Mouse (Mus musculus): ENCODE measurements at regions not wholly inside any gene's neighbourhood (a gene's known extent, or its start where the extent isn't known, plus 50 kb on each side); places are given as distances from the start of the nearest gene placed in this dataset.

GRCm38 (mm10) chr11:41533009-41533408 is 467.6 kb downstream of the Gabrg2 start:
- DNase-seq (ENCODE audit: low spot score in 2 of 2): no peak

GRCm38 (mm10) chr11:41531971-41532896 is 468.4 kb downstream of the Gabrg2 start:
- DNase-seq (ENCODE audit: low spot score in 2 of 2): no peak

- DNase-seq (ENCODE audit: low spot score in 2 of 2): no peak
Measured at GRCm38 (mm10) chr11:41524979-41525378, 475.7 kb downstream of the Gabrg2 start.

- peak; percentile 54 to 72 for DNase-seq (ENCODE audit: low spot score in 2 of 2)
Measured at GRCm38 (mm10) chr11:41493277-41493676, 507.4 kb downstream of the Gabrg2 start.

GRCm38 (mm10) chr11:41491966-41492365 is 508.7 kb downstream of the Gabrg2 start:
- peak; percentile 27 to 50 for DNase-seq (ENCODE audit: low spot score in 2 of 2)

- peak; percentile 50 to 82 for DNase-seq (ENCODE audit: low spot score in 2 of 2)
Measured at GRCm38 (mm10) chr11:41491279-41491678, 509.4 kb downstream of the Gabrg2 start.

GRCm38 (mm10) chr11:41483881-41484280 is 516.8 kb downstream of the Gabrg2 start:
- DNase-seq (ENCODE audit: low spot score in 2 of 2): no peak

- DNase-seq (ENCODE audit: low spot score in 2 of 2): no peak
Measured at GRCm38 (mm10) chr11:41470938-41471633, 529.6 kb downstream of the Gabrg2 start.

- no peak for DNase-seq (ENCODE audit: low spot score in 2 of 2)
Measured at GRCm38 (mm10) chr11:41467330-41467729, 533.3 kb downstream of the Gabrg2 start.

- no peak for DNase-seq (ENCODE audit: low spot score in 2 of 2)
Measured at GRCm38 (mm10) chr11:41433846-41434245, 566.8 kb downstream of the Gabrg2 start.

GRCm38 (mm10) chr11:41425592-41425991 is 575.1 kb downstream of the Gabrg2 start:
- DNase-seq (ENCODE audit: low spot score in 2 of 2): no peak
